Mouse (Mus musculus) forelimb bud, embryonic 11.5 days (tissue): ENCODE results near the gene 5330417H12Rik.

ENCODE experiments used
- DNase-seq: peaks from one replicate; pipeline ENCODE4 v3.0.0-alpha.2; 2012; ENCODE audit warnings: low read depth, low spot score

Gene 5330417H12Rik

DNA sequence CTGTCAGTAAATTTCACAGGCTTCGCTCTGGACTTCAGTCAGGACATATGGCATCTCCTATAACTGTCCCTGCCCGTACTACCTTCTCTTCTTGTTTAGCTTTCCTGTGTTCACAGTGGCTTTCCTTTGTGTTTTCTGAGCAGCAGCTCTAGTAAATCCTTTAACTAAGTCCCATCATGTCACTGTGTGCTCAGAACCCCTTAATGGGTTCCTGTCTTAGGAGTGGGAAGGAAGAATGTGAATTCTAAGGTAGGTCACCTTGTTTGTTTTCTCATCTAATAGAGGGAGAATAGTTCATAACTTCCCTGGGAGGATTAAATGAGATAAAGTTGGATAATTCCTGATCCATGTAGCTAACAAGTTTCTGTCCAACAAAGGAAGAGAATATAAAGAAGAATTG lies at the start of gene 5330417H12Rik:
Gene 5330417H12Rik (minus strand): TSS at position 101 of the 400 bp plus-strand sequence.
- DNase-seq, result no peak

DNA sequence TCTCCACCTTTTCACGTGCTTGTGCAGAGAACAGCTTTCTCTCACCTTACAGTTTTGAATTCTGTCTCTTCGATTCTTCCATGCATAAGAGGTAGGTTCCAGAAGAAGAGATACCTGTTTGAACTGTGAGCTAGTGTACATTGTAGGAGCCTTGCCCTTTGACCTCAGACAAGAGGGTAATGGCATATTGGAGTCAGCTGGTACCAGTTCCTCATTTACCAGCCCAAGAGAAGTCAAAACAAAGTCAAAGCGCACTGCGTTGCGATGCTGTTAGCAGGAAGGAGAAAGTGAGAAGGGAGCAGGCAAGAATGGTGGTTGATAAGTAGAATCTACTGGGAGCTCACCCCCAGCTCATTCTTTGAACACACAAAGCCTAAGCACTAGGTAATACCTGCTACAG lies 43.6 kb upstream of the 5330417H12Rik start:
- DNase-seq, result no peak

DNA sequence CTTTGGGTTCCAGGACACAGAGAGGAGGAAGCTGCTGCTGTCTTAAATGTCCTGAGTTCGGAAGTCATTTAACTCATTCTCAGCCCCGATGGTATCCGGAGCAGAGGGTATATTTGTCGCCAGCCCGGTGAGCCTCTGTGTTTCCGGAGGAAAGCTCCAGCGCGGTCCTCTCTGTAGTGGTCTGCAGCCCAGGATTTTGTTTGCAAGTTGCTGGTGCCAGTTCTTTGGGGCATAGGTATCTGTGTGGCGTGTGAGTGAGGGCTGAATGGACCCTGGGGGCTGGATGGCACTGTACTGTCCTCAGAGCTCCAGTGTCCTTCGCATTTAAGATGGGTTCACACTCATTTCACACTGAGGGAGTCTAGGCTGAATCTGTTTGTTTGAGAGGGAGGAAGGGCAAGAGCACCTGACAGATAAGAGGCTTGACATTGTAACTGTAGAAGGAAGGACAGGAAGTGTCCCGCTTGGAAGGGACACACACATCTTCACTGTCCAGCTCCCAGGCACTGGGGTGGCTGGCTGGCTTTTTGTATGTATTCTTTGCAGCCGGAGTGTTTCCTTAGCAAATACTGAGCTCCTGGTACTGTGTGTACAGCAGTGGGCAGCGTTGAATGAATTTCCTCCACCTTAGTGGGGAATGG lies 41.4 kb upstream of the 5330417H12Rik start:
- DNase-seq, result no peak

DNA sequence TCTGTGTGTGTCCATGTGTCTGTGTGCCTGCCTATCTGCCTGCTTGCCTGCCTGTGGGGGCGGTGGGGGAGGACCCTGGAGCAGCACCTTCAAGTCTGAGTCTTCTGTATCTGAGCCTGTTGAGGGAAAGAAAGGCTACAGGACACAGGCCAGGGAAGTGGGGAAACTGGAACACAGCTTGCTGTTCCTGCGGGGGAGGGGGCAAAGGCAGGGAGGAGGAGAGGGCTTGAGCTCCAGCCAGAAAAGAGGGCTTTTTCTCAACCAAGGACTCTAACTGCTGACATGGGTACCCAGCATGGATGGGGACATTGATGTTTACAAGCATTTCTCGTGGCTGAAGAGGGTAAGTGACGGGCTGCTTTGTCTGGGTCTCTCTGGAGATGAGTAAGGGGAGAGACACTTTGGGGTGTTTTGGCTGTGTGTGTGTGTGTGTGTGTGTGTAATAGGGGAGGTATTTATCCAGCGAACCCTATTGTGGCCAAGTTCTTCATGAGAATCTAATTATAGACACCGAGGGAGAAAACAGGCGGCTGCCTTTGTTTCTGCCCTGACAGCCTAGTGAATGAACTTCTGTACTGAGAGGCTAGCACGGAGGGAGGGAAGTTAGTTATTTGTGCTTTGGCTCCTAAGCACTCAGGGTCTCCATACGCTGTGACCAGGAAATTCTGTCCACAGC lies 40.8 kb upstream of the 5330417H12Rik start:
- peak; percentile 60 for DNase-seq

DNA sequence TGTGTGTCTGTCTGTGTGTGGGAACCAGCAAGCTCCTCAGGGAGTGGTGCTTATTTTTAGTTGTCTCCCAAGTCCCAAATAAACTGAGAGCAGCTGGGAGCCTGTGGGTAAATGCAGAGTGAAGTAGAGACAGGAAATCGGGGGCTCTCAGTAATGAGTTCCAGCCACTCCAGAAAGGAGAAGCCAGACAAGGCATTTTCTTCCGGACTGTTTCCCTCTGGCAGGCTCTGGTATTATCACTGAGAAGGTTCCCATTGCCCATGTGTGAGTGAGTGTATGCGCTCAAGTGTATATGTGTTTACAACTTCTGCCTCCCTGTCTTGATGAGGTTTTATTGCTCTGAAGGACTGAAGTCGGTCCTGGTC lies 40.2 kb upstream of the 5330417H12Rik start:
- DNase-seq, result peak; percentile 69

DNA sequence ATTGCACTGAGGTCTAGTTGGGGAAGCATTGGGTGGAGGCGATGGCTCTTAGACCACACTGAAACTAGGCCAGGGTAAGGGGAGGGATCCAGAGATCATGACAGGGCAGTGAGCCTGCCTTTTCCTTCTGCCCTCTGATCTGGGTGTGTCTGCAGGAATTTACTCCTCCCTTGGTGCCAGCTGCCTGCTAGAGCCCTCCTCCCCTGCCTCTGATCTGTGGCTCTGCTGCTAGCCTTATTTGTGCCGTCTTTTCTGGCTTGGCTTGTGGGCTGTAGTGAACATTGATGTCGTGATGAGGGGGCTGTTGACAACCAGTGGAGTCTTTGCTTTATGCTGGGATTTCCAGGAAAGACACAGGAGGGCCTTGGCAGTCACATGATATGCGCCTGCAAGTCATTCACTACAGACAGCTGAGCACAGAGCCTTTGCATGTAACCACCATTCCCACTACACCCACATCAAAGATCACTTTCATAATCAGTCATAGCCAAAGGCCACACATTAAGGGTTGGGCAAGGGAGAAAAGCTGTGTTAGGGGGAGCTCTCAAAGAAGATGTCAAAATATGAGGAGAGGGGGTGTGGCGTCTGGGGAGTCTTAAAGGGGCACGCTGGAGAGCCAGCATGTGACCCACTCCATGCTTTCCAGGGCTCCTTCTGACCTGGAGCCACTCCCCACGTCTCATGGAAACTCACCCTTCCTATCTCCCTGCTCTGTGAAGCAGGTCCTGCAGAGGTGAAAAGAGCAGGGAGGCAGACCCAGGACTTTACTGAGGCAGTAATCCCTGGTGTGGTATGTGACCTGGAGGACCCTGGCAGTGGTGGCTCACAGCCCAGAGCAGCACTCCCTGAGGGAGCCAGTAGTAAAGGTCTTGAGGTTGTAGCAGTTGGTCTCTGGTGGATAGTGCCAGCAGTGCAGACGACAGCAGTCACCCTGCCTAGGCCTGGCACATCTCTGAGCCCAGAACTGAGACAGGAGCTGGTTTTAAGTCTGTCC lies 39.4 kb upstream of the 5330417H12Rik start:
- DNase-seq, result peak; percentile 34

DNA sequence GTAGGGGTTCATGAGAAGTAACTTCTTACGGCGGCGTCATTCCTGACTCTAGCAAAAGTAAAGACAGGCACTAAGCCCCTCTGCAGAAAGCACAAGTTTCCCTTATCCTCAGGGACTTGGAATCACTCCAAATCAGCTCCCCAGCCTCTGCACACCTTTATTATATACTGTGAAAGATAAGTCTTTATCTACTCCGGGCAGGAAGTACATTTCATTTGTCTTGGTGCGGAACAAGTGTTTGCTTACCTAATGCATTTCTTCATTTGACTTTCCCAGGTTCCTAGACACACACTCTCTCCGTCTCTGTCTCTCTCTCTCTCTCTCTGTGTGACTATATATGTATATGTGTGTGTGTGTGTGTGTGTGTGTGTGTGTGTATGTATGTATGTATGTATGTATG lies 38.7 kb upstream of the 5330417H12Rik start:
- DNase-seq, result no peak

DNA sequence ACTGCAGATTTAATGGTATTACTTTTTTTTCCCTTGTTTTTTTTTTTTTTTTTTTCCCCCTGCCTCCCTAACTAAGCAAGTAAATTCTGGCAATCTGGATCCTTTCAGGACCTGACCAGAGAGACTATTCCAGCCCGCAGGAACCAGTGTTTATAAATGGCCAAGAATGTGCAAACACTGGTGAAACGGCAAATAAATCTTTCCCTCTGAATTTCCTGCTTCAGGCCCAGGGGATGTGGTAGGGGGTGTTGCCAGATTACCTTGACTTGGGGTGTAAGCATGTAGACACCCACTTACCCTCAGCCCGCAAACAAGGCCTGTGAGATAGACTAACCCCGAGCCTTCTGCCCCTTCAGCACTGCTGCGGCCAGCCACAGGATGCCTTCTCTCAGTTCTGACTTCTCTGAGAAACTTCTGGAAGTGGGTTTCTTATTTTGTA lies 36.9 kb upstream of the 5330417H12Rik start:
- peak; percentile 25 for DNase-seq

DNA sequence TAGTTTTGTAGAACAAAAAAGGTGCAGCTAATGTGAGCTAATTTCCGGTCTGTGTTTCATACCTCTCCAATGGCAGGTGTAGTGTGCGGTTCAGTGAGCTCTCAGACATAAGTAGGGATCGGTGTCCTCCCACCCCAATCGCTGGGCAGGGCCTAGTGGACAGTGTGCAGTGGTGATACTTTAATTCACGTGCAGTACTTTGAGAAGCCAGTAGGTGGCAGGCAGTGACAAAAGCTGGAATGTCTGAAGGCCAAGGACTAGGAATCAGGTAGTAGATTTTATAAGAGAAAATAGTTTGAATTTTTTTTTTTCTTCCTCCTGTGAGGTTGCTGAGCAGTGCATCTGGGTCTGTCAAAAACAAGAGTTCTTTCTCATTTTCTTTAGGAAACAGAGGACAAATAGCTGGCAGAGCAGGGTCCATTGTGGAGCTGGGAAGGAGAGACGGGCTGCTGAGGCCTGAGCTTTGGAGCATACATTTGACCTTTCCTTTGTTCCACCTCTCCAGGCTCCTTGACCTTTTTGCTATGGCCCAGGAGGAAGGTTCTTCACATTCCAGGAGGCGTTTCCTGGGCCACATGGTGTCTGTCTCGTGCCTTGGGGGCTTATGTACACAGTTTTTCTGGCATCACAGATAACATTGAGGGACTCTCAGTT lies 36.4 kb upstream of the 5330417H12Rik start:
- DNase-seq, result peak; percentile 92

DNA sequence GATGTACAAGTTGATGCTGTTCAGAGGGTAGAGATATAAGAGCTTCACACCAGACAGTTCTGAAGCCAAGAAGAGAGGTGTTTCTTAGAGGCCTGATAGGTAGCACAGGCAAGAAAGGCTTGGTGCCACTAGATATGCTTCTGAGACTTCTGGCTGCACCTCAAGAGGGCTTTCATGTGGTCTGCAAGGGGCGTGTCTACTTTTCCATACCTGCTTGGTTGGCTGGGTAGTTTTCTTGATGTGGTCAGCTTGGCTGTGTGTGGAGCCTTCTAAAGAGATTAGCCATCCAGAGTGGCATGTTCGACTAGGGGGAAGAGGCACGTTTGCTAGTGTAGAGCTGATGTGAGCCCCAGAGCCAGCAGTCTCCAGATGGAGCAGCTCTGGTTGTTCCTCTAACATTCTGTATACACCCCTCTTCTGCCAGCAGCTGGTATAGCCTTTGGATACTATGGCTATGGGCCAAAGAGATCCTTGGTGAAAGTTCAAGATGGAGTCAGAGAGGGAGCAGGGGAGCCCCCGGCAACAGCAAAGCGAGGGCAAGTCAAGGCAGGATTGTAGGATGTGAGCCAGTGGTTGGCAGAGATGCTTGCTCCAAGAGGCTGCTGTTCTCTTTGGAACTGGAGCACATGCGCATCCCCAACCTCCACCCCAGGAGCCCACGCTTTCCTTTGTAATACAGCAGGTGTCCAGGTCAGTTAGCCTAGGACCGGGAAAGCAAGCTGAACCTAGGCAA lies 34.4 kb upstream of the 5330417H12Rik start:
- DNase-seq, result no peak

DNA sequence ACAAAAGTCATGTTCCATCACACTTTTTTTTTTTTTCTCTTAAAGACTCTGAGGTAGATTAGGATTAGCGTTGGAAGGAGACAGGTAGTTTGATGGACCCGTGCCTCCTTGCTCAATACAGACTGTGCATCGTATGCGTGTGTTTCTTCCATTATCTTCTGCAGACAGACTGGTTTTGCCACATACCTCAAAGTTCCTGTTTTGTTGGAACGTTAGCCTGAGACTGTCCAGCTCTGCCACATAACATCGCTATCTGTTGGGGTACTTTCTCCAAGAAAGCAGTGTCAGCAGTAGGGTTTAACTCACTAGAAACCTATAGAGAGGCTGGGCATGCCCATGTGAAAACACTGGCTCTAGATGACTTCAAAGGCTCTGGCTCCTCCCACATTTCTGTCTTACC lies 31.5 kb upstream of the 5330417H12Rik start:
- DNase-seq, result no peak

DNA sequence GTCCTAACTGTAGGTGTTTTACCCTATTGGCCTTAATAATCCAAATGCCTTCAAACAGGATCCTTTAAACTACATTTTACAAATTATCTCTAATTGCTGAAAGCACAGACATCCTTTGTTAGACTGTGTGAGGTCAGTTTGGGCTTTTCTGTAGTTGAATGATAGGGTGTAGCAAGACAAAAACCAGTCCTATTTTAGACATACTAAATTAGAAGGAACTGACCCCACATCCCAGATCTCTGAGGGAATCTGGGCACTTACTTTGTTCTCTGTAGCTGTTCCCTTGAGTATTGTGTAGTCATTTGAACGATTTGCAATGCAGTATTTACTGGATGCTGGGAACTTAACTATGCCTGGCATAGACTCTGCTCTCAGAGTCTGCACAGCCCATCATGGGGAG lies 26.9 kb upstream of the 5330417H12Rik start:
- DNase-seq, result peak; percentile 71

DNA sequence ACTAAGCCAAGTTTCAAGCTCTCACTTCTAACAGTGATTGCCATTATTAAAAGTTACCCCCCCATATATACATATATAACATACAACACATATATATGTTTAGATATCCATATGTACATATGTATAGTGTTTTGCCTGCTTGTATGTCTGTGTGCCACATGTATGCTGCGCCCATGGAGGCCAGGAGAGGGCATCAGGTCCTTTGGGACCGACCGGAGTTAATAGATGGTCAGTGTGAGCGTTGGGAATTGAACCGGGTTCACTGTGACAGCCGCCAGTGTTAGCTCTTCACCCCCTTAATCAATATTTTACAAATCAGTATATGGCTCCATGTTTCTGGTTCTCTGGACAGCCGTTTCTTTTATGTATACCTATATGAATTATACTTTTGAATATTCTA lies 25.0 kb upstream of the 5330417H12Rik start:
- no peak for DNase-seq

DNA sequence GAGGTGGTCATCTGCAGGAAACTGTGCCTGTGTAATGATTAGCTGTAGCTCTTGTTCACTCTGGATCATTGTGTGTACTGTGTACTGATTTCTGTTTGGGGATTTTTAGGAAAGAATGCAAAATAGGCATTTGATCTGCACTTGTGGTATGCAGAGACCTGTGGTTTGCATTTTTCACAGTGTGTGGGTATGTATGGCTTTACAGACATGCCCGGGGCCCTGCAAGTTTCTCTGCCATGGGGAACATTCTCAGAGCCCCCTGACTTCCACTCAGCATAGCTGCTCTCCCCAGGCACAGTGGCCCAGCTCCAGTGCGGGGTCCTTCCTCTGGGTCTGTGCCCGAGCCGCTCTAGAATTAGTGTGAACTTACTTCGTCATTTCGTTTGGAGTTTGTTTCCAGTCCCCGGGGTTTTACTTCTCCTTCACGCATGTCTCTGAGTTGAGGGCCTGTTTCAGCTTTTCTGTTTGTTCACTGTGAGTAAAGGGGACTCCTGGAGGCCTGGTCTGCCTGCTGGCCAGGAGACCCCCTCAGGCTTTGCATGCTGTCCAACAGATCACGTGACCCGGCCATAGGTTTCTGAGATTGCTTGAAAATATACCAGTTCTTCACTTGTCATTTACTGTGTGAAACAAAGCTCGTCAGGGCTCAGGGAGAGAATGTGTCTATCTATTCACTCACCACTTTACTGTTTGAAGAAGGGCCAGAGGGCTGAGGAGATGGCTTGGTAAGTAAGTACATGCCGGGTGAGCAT lies 24.2 kb upstream of the 5330417H12Rik start:
- DNase-seq, result no peak

DNA sequence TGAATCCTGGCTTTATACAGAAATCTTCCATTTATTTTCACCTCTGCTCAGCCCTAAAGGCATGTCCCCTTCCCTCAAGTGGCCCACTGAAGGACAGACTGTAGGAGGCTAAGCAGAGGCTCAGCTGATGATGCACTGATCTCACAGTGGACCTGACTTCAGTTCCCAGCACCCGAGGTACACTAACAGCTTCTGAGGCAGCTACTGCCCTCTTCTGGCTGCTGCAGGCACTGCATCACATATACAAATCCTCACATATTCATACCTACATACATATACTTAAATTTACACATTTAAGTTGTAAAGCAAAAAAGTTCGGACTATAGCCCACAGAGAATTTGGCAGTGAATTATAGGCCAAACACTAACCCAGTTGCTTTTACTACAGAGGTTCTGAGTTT lies 20.0 kb upstream of the 5330417H12Rik start:
- DNase-seq, result no peak

DNA sequence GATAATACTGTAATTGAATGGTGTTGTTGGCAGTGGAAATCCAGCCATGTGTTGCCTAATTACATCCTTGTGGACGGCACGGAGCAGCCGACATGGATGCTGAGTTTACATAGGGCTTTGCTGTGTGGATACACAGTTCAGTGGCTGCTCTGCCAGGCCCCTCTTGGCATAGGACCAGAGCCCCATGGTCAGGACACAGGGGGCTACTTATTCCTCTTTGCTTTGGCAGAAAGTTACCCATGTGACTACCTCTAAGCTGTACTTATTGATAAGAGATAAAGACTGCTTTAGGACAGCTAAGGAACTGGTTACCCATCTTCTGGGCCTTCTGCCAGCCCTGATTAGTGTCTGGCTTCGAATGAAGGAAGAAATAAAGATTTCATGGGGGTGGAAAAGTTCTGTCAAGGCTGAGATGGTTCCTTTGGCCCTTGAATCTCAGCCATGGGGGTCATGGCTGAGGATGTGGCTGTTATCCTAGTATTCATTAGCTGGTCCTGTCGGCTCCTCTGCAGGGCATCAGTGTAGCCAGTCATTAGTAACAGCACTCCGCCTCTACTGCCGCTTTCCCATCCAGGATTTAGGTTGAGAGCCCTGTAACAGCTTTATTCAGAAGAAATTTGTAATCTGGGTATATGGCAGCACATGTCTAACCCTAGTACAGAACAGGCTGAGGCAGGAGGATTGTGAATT lies 17.8 kb upstream of the 5330417H12Rik start:
- DNase-seq, result no peak

DNA sequence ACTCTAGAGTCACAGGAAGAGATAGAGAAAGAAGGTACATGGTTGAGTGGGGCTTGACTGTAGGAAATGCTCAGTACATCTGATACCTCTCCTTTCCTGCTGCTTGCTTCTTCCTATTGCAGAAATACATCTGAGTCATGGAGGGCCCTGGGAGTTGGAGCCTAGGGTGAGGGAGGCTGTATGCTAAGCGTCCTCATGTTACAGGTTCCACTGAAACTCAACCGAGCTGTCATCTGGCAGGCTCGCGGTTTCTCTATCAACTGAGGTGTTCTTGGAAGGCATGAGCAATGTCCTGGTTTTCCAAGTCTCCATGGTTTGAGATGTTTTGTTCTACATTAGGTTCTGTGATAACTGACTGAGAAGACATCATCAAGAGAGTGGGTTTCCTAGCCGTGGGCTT lies 13.1 kb upstream of the 5330417H12Rik start:
- DNase-seq, result no peak

DNA sequence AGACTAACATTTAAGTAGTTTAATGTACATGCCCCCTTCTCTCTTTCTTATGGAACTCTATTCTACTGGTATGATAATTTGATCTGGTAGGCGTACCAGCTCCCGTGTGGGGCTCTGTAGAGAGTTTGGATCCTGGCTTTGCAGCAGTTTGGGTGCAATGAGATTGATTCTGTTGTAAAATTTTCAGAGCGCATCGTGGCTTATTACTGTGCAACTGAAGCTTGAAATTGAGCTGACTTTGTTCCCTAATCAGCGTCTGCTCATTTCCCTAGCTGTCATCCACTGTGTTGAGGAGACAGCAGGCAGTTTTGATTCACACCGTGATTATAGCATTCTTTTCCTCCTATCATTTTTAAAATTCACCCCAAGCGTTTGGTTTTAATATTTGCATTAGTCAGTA lies 12.4 kb upstream of the 5330417H12Rik start:
- no peak for DNase-seq

DNA sequence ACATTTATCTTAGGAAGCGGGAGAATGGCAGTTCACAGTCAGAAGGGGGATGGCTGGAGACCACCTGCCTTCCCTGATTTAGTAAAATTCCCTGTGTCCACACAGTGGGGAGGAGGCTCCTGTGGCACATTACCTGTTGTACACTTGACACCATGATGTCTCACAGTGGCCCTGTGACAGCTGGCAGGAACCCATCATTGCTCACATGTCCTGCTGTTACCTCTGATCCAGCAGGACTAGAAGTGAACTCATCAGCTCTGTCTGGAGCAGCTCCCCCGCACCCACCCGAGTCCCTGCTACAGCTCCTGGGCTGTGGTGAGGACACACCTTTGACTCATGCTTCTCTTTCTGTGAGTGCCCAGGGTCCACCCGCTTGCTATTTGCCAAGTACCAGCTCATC lies 8.2 kb upstream of the 5330417H12Rik start:
- no peak for DNase-seq

DNA sequence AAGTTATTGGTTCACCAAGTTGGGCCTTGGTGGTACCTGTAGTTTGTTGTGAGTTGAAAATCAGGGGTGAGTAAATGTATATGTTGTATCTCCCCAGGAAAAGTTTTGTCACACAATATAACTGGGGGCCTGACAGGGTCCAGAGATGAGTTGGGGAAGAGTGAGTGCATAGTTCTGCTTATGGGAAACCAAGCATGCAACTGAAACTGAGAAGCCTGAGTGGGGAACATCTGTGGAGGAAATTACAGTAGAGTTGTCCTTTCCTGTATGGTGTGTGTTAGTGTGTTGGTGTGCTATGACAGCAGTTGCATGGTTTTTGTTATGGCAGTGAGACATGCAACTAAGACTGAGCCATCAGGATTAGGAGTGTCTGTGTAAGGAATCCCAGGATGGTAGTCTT lies 3.4 kb upstream of the 5330417H12Rik start:
- DNase-seq, result no peak
